Mouse (Mus musculus) limb, embryonic 11.5 days (tissue): ENCODE measurements around the gene Tnfrsf13b. TPM values are rescaled to one million over a fixed set of nuclear protein-coding genes. Genes with fewer than 3 reads are reported as not detected.

Experiments used
- ATAC-seq: fragments of 200-750 bp; cut with Nextera tagmentation; 2 replicates; pipeline ENCODE4 v1.8.0; 2017; ENCODE audit warnings: low read depth; ENCODE audit not compliant: insufficient number of reproducible peaks, low FRiP score, low TSS enrichment
- DNase-seq: peaks from one replicate; pipeline ENCODE4 v3.0.0-alpha.2; 2015; ENCODE audit warnings: low spot score
- H3K27ac ChIP-seq: fragments of 300-500 bp; sonication (generic); replicated peaks from 2 replicates; pipeline ENCODE4 v1.5.1; 2014; ENCODE audit warnings: low read depth, mild to moderate bottlenecking, low read length
- H3K27me3 ChIP-seq: fragments of 300-500 bp; sonication (generic); 2 replicates; pipeline ENCODE4 v1.6.1; 2014; ENCODE audit warnings: mild to moderate bottlenecking, low read length, mixed read lengths; ENCODE audit not compliant: control insufficient read depth, insufficient read depth
- H3K36me3 ChIP-seq: fragments of 300-500 bp; sonication (generic); 2 replicates; pipeline ENCODE4 v1.6.1; 2014; ENCODE audit warnings: mild to moderate bottlenecking, low read length, moderate library complexity, mixed read lengths; ENCODE audit not compliant: control insufficient read depth, insufficient read depth
- H3K4me1 ChIP-seq: fragments of 300-500 bp; sonication (generic); 2 replicates; pipeline ENCODE4 v1.6.1; 2014; ENCODE audit warnings: low read length, mixed read lengths; ENCODE audit not compliant: control insufficient read depth, insufficient read depth
- H3K4me2 ChIP-seq: fragments of 300-500 bp; sonication (generic); 2 replicates; pipeline ENCODE4 v1.6.1; 2014; ENCODE audit warnings: low read depth, mild to moderate bottlenecking, moderate library complexity; ENCODE audit not compliant: severe bottlenecking
- H3K4me3 ChIP-seq: fragments of 300-500 bp; sonication (generic); 2 replicates; pipeline ENCODE4 v1.5.1; 2014; ENCODE audit warnings: low read depth, low read length
- H3K9ac ChIP-seq: fragments of 300-500 bp; sonication (generic); 2 replicates; pipeline ENCODE4 v1.6.1; 2014; ENCODE audit warnings: mild to moderate bottlenecking, low read length
- H3K9me3 ChIP-seq: fragments of 300-500 bp; sonication (generic); 2 replicates; pipeline ENCODE4 v1.6.1; 2016; ENCODE audit warnings: low read length; ENCODE audit not compliant: control insufficient read depth
- WGBS: fragments of 180-500 bp; shearing (Covaris S2); extraction: QIAGEN DNeasy Blood & Tissue Kit; methylation state at CpG from one replicate; pipeline ENCODE4 v1.1.7; 2014; 5-methylcytosine and 5-hydroxymethylcytosine counted together
- polyA plus RNA-seq: library from polyadenylated mRNA; unstranded; fragments of >200 nt; fragmentation: Nextera tagmentation; extraction: Ambion mirVana; gene quantifications from 2 replicates; pipeline ENCODE4 v1.2.1, GENCODE M21; 2014

The Tnfrsf13b gene
- polyA plus RNA-seq, 1 experiment from 2014 or later: 0.99 TPM

DNA sequence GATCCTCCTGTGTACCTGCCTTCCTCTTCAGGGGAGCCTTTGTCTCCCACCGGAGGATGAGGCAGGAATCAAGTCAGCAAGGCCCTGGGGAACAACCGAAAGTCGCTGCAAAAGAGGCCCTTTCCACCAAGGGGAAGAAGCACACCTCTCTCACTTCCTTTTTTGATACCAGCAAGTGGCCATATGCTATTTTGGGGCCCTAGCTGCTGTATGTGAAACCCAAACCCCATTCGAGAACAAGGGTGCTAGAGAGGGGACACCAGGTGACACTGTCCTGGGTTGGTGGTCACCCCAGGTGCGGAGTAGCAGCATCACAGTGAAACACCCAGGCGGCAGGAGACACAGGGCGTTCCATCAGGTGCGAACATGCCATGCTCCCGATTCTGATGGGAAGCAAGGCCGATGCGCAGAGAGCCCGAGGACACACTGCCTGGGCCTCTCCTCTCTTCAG lies 17.6 kb upstream of the Tnfrsf13b start:
- Histone ChIP-seq H3K4me2 (no peak overlapping the region), H3K4me1 (no peaks in the 10 kb centered on the region), H3K9me3 (no peaks in the 10 kb centered on the region), H3K36me3 (no peaks in the 10 kb centered on the region), H3K9ac (no peak overlapping the region), H3K27ac (no peak overlapping the region), H3K4me3 (no peak overlapping the region), H3K27me3 (no peaks in the 10 kb centered on the region)
- DNase-seq (no peak), ATAC-seq (no peak)
- 86% methylated on average over 12 of the region's 12 CpGs for WGBS

DNA sequence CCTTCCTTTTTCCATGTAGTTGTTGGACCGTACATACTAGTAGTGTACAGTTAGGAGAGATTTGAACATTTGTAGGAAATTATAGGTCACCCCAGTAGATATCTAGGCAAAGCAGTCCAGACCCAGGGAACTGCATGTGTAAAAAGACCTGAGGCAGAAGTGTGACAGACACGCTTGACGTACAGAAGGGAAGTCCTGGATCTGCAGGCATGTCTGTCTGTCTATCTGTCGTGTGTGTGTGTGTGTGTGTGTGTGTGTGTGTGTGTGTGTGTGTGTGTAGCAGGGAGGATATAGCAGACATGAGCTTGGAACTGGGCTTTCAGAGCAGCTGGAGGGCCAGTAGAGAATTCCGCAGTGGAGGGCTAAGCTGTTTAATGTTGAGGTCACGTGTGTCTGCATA lies 16.8 kb upstream of the Tnfrsf13b start:
- Histone ChIP-seq H3K4me3 (no peak overlapping the region), H3K27me3 (no peaks in the 10 kb centered on the region), H3K36me3 (no peaks in the 10 kb centered on the region), H3K9me3 (no peaks in the 10 kb centered on the region), H3K9ac (no peak overlapping the region), H3K4me1 (no peaks in the 10 kb centered on the region), H3K4me2 (no peak overlapping the region), H3K27ac (no peak overlapping the region)
- no peak for DNase-seq
- 90% methylated on average over 6 of the region's 6 CpGs for WGBS
- no peak for ATAC-seq

DNA sequence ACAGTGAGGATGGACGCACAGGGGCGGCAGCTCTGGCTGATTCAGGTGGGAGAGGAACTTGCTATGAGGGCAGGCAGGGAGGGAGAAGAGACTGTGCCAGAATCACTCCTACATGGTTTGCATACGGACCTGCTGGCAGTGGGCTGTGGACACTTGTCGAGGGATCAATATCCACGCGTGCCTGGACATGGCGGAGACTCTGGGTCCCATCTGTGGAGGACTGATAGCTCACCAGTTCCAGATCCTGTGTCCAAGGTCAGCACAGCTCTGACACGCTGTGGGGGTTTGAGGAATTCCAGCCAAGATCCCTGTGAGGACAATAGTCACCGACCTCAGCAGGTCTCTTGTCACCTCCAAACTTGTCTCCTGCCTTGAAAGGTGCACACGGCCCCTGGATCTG lies 16.4 kb upstream of the Tnfrsf13b start:
- no peaks in the 10 kb centered on the region for H3K36me3 ChIP-seq
- DNase-seq (no peak), ATAC-seq (no peak)
- H3K27ac ChIP-seq: no peak overlapping the region
- no peak overlapping the region for H3K4me2 ChIP-seq
- no peaks in the 10 kb centered on the region for H3K9me3 ChIP-seq
- H3K4me3 ChIP-seq: no peak overlapping the region
- 82% methylated on average over 10 of the region's 10 CpGs for WGBS
- no peak overlapping the region for H3K9ac ChIP-seq
- no peaks in the 10 kb centered on the region for H3K27me3 ChIP-seq
- no peaks in the 10 kb centered on the region for H3K4me1 ChIP-seq

DNA sequence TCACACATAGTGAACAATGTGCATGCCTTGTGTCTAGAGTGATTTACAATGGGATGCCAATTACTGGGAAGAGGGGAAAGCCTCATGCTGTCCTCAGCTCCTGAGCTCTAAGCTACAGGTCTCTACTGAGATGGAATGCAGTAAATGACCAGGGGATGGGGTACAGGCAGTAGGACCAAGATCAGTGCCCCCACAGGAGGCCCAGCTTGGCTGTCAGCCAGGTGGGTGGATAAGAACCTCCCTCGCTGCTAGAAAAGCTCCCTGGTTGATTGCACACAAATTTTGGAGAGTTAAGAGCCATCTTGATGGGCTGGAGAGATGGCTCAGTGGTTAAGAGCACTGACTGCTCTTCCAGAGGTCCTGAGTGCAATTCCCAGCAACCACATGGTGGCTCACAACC lies 15.6 kb upstream of the Tnfrsf13b start:
- Histone ChIP-seq H3K27me3 (no peaks in the 10 kb centered on the region), H3K9ac (no peak overlapping the region), H3K4me3 (no peak overlapping the region), H3K36me3 (no peaks in the 10 kb centered on the region), H3K27ac (no peak overlapping the region), H3K4me2 (no peak overlapping the region), H3K9me3 (no peaks in the 10 kb centered on the region), H3K4me1 (no peaks in the 10 kb centered on the region)
- WGBS: 63% methylated on average over 1 of the region's 1 CpGs
- ATAC-seq (no peak), DNase-seq (no peak)

DNA sequence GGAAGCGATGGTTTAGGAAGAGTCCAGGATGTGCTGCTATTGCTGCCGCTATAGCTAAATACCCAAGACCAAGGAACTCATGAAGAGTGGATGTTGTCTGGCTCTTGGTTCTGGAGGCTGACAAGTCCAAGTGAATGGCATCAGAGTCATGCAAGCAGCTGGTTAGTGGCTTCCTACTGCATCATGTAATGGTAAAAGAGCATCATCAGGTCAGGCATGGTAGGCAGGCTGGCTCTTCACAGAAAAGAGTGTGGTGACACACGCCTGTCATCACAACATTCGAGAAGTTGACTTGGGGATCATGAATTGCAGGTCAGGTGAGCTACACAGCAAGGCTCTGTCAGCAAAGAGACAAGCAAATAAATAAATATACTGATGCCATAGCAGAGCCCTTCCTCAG lies 15.1 kb upstream of the Tnfrsf13b start:
- Histone ChIP-seq H3K36me3 (no peaks in the 10 kb centered on the region), H3K27me3 (no peaks in the 10 kb centered on the region), H3K9ac (no peak overlapping the region), H3K9me3 (no peaks in the 10 kb centered on the region), H3K4me2 (no peak overlapping the region), H3K4me3 (no peak overlapping the region), H3K27ac (no peak overlapping the region), H3K4me1 (no peaks in the 10 kb centered on the region)
- no peak for ATAC-seq
- WGBS: 88% methylated on average over 4 of the region's 4 CpGs
- DNase-seq: no peak

DNA sequence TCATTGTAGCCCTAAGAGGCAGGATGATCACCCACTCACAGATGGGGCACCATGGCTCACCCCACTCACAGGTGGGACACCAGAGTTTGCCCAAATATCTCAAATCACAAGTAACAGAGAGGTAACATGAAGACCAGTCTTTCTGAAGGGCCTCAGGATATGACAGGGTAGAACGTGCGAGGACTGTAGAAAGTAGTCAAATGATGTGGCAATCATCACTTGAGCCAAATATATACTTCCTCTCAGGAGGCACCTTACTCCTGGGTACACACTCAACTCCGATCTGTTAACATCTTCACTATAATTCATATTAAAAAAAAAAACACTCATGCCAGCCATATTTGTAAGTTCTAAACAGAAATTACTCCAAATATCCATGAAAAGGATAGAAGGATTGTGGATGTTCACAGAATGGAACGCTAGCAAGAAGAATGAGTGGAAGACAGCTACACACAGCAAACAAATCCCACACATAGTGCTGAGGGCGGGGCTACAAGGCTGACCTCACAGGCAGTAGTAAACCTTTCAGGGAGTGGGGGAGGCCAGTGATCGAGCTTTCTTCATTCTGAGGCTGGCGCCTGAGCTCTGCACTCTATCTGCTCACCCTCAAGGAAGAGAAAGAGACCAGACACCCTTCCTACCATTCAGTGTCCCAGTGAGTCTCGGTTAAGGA lies 14.1 kb upstream of the Tnfrsf13b start:
- 77% methylated on average over 8 of the region's 8 CpGs for WGBS
- Histone ChIP-seq H3K4me2 (no peak overlapping the region), H3K4me3 (no peak overlapping the region), H3K9me3 (no peaks in the 10 kb centered on the region), H3K27ac (no peak overlapping the region), H3K9ac (no peak overlapping the region), H3K4me1 (no peaks in the 10 kb centered on the region), H3K36me3 (no peaks in the 10 kb centered on the region), H3K27me3 (no peaks in the 10 kb centered on the region)
- DNase-seq (no peak), ATAC-seq (no peak)

DNA sequence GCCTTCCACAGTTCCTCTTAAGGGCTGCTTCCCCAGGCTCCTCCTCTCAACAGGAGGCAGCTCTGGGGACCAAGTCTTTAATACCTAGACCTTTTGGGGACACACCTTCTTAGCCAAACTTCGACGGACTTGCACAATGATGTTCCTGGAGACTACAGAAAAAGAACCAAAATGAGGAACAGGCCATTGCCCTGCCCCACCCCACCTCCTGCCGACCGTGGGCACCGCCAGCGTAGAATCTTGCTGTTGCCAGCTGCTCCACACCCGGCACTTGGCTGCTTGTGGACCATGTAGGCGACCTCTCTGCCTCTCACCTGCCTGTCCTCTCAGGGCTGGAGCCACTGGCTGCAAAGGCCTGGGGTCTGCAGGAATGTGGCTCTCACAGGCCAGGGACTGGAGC lies 10.3 kb upstream of the Tnfrsf13b start:
- no peak overlapping the region for H3K4me3 ChIP-seq
- no peak overlapping the region for H3K9ac ChIP-seq
- no peak for ATAC-seq
- no peak overlapping the region for H3K27ac ChIP-seq
- no peaks in the 10 kb centered on the region for H3K4me1 ChIP-seq
- no peaks in the 10 kb centered on the region for H3K36me3 ChIP-seq
- DNase-seq: no peak
- no peaks in the 10 kb centered on the region for H3K9me3 ChIP-seq
- no peaks in the 10 kb centered on the region for H3K27me3 ChIP-seq
- WGBS: 65% methylated on average over 8 of the region's 8 CpGs
- no peak overlapping the region for H3K4me2 ChIP-seq

DNA sequence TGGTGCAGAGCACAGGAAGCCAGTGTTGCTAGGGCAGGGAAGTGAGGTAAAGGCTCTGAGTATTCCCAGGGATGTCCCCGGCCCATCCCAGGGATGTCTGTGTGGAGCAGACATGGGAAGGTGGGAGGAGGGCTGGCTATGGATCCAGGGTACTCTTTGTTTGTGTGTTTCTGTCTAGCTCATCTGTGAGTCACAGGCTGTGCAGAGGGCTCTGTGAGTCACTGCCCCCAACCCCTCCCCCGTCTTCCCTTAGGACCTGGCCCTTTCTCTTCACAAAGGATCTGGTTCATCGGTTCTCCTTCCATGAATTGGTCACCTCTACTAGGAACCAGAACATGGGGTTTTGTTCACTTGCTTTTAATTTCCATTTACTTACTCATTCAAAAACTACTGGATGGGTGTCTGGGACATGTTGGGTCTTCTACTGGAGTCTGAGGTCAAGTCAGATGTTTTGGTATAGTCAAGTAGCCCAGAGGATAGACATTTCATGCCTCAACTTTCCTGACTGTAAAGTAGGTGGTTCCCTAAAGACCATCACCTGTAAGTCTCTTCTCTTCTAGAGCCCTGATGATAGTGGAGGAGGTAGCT lies 6.5 kb upstream of the Tnfrsf13b start:
- no peak overlapping the region for H3K27ac ChIP-seq
- DNase-seq: no peak
- H3K9ac ChIP-seq: no peak overlapping the region
- H3K4me3 ChIP-seq: no peak overlapping the region
- no peak for ATAC-seq
- H3K36me3 ChIP-seq: no peaks in the 10 kb centered on the region
- H3K4me2 ChIP-seq: no peak overlapping the region
- H3K27me3 ChIP-seq: no peaks in the 10 kb centered on the region
- no peaks in the 10 kb centered on the region for H3K4me1 ChIP-seq
- H3K9me3 ChIP-seq: no peaks in the 10 kb centered on the region
- 87% methylated on average over 3 of the region's 3 CpGs for WGBS
